Mouse (Mus musculus): ENCODE measurements around the gene Ldlrad3.

Ldlrad3 gene

DNA sequence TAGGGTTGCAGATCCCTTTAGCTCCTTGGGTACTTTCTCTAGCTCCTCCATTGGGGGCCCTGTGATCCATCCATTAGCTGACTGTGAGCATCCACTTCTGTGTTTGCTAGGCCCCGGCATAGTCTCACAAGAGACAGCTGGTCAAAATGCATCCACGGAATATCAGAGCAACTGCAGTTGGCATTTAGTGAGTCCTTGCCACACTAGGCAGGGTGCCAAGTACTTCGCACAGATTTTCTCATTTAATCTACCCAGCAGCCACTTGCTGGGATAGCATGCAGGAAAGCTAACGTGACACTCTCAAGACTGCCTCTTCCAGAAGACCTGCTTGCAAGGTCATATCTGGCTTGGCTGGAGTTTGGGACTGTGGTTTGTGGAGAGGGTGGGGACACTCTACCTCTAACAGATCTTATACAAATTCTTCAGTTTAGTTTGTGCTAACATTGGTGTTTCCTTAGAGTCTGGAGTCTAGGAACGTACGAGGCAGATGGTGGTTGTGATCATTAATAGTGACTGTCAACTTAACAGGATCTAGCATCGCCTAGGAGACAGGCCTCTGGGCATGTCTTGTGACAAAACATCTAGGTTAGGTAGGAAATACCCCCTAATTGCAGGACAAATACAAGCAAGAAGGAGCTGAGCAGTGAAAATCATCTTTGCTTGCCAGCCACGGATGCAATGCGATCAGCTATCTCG lies 115.0 kb downstream of the Ldlrad3 start:
- peak; percentile 73 for DNase-seq (ENCODE audit: low spot score)

DNA sequence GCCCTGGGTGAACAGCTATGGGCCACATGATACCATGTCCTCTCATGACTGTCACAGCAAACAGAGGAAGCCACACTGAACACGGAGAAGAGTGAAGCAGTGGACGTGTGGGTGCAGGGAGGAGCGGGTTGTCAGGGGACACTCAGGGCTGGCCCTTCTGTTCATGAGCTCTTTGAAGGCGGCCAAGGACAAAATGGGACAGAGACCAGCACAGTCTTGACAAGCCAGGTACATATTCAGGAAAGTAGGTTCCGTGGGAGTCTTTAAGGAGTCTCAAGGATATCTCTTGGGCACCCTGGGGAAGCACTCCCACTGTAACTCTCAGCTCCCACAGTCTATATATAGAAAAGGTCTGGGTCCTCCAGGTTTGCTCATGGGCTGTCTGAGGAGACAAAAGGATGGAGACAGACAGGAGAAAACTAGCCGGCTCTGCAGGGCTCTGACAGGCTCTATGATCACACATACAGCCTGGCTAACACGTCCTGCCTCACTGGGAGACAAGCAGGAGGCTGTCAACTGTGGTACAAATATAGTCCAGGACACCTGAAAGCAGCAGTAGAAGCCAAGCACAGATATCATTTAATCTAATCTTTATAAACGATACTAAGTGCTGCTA lies 121.3 kb downstream of the Ldlrad3 start:
- DNase-seq (ENCODE audit: low spot score), result no peak

DNA sequence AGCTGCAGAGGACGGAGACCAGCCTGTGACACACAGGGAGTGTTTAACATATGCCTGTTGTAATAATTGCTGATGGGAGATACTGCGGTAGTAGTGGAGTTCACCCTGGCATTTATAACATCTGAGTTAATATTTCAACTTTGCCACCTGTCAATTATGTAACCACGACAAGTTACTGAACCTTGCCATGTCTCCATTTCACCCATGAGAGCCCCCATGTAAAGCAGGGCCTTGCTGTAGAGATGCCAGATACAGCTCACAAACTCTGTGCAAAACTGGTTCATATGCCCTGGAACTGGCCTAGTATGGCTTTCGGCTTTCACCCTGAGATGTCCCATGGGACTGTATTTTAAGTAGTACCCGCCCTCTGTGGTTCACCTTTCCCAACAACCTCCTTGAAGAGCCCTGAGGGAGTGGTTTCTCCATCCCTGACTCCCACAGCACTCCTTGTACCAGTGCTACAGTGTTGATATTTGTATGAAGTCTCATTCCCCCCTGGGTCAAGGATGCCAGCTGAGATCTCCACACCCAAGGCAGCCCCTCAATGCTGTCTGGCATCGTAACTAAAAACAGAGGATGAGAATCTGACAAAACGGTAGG lies 122.2 kb downstream of the Ldlrad3 start:
- DNase-seq (ENCODE audit: low spot score), result no peak

DNA sequence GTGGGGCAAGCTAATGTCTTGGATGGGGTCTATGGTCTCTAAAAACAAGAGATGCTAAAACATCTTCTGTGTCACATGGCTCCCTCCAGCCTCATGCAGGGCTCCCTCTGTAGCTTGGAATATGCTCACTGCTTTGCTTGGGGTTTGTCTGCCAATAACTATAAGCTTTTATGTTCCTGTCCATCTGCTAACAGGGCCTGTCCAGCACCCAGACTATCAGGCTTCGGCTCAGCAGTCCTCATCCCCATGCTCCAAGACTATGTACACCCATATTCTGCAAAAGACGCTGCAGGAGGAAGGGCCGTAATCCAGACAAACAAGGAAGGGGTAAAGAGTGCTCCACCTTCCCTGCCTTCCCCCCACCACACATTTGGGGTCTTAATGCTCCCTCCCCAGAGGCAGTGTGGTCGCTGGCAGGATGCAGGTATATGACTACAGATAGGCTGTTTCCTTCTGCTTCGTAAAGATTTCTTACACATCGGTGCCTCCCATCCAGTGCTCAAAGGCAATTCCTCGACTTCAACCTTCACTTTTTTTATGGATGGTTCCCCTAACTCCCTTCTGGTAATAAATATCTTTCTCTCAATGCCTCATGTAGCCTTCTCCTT lies 123.2 kb downstream of the Ldlrad3 start:
- DNase-seq (ENCODE audit: low spot score), result no peak

DNA sequence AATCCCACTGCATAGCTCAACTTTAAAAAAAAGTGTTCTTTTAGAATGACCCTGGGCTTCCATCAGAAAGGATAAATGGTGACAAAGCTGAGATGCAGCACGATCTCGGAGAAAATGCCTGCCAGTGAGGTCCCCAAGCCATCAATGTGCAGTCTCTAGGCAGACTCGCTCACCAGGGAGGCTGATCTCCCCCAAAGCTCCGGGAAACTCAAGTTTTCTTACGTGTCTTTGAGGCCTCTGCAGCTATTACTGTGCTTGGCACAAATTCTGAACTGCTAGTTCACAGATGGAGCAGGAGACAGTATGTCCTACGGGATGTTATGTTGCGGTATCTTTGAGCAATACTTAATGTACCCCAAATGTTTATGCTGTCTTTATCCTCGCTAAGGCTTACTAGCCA lies 124.3 kb downstream of the Ldlrad3 start:
- no peak for DNase-seq (ENCODE audit: low spot score)

DNA sequence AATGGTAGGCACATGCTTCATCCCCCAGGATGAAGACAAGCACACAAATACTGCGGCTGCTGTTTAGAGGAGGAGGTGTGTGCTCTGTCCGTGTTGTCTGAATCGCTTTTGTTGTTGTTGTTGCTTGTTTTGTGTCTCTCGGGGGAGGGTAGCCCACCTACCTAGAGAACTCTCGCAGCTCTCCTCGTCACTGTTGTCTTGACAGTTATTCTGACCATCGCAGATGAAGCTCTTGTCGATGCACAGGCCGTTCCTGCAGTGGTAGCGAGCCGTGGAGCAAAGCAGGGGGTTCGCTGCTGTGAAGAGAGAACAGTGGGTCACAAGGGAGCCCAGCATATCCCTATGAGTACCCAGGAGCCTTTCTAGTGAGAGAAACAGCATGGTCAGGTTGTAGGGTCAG lies 128.4 kb downstream of the Ldlrad3 start:
- no peak for DNase-seq (ENCODE audit: low spot score)

DNA sequence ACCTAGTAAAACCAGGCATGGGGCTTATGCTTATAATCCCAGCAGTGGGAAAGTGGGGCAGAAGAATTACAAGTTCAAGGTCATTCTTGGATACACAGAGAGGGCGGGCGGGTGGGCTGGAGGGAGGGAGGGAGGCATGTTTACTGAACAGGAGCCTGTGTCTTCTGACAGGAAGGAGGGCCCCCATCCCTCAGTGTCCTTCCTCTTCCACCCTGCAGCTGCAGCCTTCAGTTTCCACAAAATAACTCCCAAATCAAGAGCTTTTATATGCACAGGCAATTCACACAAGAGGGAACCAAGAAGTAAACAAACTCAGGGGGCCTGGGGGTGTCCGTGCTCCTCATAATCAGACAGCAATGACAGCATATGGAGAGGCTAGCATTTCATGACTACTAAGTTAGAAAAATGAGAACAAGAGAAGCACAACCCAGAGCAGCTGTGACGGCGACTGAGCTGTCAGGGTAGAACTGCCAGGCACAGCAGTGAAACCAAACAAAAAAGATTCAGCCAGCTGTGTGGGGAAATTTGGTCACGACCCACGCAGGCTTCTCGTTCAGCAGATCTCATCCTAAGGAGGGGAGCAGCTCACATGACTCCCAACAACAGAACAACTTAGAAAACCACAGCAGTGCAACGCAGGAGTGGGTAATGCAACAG lies 129.0 kb downstream of the Ldlrad3 start:
- DNase-seq (ENCODE audit: low spot score), result no peak

DNA sequence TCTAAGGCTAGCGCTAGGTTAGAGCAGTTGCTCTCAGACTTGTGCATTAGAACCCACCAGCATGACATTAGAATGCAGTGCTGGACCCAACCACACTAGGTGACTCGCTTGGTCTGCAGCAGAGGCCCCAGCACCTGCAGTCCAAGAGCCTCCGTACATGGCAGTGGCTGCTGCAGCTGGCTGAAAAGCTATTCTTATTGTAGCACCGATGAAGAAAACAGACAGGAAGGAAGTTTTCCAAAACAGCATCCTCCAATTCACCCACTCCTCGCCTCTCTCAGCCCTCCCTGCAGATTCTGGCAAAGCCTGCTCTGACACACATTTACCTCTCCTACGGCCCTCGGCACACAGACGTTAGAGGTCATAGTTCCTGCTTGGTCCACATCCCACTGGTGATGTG lies 130.0 kb downstream of the Ldlrad3 start:
- DNase-seq (ENCODE audit: low spot score), result no peak

DNA sequence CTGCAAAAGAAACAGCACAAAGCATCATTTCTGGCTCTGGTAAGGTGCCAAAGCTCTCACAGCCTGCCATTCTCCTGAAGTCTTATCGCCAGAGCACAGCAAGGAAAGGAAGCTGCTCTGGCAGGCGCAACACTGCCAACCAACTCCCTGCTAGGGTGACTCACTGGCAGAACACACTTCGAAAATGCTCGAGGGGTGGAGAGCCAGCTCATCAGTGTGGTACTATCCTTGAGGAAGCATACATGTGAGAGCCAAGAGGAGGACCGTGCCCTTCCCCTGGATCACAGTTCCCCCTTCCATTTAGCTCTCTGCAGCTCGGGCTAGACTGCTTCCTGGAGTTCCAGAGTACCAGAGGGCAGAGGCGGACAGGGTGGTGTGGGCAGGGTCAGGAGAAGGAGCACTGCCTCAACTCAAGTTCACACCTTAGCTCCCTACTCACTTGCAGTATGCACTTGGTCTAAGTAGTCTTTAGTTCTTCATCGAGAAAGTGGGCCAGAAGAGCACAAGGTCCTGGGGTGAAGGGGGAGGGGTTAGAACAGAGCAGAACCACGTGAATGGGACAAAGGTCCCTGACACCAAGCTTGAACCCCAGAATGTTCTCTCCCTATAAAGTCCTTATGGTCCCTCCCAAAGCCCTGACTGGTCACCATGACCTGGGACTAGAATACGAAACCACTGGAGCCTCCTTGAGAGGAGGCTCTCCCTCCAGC lies 133.1 kb downstream of the Ldlrad3 start:
- DNase-seq (ENCODE audit: low spot score), result peak; percentile 95

DNA sequence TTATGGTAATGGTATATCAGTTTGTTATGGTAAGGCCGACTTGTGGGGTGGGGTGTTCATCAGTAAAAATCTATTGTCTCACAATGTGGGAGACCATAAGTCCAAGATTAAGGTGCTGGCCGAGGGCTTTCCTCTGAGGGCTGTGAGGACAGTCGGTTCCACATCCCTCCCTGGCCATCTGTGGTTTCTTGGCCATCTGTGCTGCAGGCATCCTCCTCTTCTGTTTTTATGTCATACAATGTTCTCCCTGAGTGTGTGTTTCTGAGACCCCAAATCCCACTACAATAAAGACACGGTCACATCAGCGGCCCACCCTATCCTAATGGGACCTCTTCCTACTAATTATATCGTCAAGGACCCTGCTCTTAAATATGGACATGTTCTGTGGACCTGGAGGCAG lies 133.8 kb downstream of the Ldlrad3 start:
- peak; percentile 38 for DNase-seq (ENCODE audit: low spot score)

DNA sequence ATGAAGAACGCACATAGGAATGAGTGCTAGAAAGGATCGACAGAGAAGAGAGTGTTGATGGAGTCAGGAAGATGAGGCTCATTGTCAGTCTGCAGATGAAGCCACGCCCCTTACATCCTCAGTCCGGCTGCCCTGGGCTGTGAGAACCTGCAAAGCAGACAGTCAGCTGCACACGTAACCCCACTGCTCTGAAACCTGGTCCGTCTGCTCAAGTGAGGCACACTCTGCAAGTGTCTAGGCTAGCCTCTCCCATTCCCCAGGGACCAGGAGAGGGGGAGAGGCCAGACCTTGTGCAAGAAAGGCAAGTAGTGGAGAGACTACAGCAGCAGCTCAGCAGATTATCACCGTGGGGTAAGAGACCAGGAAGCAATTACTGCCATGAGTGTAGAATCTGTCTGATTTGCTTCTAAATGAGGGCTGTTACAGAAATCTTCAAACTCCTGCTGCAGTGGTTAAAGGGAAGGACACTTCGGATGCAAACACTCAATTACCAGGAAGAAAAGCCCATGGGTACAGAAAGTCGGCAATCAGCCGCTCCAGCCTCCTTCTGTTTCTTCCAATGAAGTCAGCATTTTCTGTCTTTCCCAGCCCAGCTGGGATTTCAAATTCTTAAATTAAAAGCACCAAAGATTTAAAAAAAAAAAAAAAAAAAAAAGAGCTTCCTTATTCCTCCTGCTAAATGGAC lies 136.2 kb downstream of the Ldlrad3 start:
- DNase-seq (ENCODE audit: low spot score), result peak; percentile 80

DNA sequence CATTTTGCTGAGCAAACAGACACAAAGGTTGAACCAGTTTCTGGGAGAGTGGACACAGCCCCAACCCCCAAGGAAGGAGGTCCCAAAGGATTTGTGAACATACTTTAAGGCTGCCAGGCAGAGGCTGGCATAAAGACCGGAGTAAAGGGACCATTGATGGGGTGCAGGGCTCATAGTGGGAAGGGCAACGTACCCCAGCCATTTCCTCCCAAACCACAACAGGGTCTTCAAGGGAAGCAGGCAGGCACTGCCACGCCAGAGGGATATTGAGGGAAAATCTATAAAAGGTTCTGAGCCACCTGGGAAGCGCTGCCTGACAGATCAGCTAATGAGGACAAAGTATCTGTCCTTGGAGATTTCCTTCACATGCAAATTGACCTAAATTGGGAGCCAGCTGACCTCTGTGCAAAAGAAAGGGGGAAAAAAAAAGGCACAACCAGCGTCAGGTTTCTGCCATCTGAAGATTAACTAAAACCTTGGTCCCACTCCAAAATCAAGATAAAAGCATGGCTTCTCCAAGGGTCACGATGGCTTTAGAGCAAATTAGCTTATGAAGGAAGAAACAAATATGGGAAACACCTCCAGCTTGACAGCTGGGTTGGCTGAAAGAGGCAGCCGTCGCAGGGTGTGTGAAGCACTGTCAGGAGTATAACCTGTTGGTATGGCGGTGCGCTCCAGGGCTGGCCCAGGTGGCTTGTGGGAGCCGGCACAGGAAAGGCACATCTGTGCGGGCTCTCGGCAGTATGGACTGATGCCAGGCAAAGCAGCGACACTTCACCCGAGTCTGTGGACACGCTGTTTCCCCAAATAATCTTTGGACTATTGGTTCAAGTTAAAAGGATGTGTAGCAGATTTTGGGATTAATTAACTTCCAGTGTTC lies 137.6 kb downstream of the Ldlrad3 start:
- peak; percentile 77 for DNase-seq (ENCODE audit: low spot score)

DNA sequence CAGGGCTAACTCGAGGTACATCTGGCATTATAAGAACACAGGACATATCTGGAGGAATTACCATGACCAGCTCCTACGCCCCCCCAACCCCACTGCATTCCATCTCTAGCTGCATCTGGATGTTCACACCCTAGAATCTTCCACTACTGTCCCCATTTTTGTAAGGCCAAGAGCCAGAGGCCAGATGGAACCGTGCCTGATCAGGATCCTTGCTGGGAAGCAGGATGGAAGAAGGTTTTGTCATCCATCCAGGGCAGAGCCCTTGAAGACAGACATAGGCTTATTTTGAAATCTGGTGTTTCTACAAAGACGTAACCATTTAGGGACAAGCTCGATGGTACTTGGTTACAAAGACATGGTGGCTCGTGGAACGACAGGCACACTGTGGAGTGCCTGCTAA lies 139.7 kb downstream of the Ldlrad3 start:
- DNase-seq (ENCODE audit: low spot score), result no peak

DNA sequence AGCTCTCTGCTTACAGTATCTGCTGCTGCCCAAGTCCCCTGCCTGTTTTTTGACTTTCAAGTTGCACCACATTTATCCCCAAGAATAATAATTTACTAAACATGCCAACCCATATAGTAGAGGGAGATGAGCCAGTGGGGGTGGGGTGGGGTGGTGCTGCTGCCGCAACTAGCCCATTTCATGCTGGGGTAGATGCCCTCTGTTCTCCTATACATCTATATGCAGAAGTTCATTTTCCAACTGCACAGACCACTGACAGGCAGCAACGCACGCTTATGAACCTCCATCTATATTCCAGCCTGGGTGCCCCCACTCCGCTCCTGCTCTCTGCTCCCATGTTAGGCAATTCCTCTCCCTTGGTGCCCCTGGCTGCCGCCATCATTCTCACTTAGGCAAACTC lies 145.7 kb downstream of the Ldlrad3 start:
- no peak for DNase-seq (ENCODE audit: low spot score)

DNA sequence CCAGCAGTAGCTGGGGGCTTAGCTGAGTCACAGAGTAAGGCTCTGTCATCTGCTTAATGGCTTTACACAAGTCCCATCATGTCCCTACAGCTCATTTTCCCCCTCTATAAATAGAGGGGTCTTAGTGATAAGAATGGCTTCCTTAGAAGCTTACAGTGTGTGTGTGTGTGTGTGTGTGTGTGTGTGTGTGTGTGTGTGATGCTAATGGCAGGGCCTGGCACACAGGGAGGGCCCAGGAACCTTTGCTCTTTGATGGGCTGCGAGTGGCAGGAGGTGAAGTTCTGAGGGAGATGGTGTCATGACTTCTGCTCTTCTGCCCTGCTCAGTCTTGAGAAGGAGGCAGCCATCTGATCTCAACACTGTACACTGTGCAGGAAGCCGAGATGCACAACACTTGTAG lies 146.2 kb downstream of the Ldlrad3 start:
- no peak for DNase-seq (ENCODE audit: low spot score)

DNA sequence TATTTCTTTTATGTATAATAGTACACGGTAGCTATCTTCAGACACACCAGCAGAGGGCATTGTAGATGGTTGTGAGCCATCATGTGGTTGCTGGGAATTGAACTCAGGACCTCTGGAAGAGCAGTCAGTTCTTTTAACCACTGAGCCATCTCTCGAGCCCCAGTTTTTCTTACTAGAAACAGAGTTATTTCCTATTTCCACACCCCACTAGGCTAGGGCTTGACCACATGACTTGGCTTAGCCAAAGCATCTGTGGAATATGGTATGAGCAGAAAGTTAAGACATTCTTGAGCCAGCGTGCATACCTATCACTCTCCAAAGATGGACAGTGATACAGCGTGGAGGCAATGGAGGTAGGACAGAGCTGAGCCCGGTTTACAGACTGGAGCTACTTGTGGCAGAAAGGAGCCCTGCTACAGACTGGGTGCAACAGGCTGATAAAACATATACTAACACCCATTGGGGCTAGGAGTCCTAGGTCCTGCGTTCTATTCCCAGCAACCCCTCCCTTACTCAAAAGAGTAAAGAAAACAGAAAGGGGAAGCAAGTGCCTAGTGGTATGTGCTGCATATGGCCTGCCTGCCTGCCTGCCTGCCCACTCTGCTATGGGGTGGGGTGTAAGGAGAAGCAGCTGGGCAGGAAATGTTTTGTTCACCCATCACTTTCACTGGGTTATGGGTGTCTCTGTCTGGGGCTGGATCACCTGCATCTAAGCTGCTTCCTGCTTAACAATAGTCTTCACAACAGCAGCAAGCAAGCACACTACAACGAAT lies 147.1 kb downstream of the Ldlrad3 start:
- no peak for DNase-seq (ENCODE audit: low spot score)

DNA sequence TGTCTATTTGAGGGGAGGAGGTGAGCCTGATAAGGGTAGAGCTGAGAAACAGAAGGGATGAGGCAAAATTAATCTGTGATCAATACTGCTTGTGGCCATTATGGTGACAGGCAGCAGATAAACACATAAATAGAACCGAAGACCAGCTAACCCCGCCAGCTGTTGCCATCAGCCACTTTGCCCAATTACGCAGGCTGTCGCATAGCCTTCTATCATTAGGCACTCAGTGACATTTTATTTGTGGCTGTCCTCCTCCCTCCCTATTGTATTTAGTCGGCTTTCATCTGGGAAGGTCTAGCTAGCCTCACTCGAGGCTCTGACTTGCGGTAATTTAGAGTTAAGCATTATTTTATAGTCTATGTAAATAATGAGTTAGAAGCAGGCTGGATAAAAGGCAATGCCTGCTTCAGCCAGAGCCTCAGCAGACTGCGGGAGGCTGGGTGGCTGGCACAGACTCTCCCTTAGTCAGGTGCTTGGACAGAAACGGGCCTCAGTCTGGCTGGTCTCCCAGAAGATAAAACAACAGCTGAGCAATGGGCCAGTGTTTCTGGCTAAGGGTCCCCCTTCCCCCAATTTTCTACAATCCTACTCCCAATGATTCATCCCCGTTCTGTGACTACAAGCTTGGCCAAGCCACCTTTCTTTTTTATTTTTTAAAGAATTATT lies 147.8 kb downstream of the Ldlrad3 start:
- peak; percentile 59 for DNase-seq (ENCODE audit: low spot score)

DNA sequence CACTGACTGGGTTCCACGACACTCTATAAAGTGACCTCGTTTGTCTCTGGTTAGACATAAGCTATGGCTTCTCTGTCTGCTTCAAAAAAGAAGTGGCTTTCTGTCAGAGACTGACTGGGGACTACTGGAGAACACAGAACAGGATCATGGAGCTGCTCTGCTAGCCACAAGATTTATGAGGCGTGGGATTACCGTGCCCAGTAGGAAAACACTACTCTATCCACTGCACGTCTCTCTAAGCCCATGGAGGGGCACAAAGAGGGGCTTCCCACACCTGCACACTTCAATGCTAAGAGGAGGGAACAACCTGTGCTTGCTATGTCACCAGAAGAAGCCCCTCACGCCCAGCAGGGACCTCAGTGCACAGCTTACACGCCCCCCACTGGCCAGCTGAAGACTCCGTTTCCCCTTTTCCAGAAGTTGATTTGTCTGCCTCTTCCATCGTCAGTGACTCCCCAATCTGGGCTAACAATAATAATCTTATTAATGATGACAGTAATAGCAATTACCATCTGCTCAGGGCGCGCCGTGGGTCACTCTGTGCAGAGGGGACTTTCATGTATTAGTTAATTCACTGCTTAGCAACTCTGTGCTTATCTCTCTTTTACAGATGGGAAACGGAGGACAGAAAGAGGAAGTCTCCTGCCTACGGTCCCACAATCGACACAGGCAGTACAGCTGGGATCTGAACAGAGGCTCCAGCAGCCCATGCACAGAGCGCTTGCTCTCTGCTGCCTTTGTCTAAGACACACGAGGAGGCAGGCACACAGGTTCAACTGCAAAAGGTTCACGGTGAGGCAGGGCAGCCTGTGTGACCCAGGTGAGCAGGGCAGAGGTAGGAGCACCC lies 149.3 kb downstream of the Ldlrad3 start:
- DNase-seq (ENCODE audit: low spot score), result no peak

Measured in MN1 (cell line).